Mouse (Mus musculus): ENCODE data around the gene Rassf4.

GRCm38 (mm10) chr6:116664031-116664430, 9.7 kb downstream of the Rassf4 start:
- no peak for TF ChIP-seq POLR2A (IDR thresholded peaks at IDR 0.05; ENCODE audit: borderline replicate concordance, extremely low read depth, low read depth, low read length)
- TF ChIP-seq CTCF (IDR thresholded peaks at IDR 0.05; ENCODE audit: insufficient read depth, low read length) = no peak

Data from lung, adult 2 months (tissue).